Mouse (Mus musculus) embryonic fibroblast, embryonic 13.5 days (primary cell): ENCODE results near the gene Ccdc74a. TPM values are rescaled to one million over a fixed set of nuclear protein-coding genes. Genes with fewer than 3 reads are reported as not detected.

Experiments
- H3K27ac ChIP-seq: 2 replicates; pipeline ENCODE4 v1.5.1; 2012; ENCODE audit warnings: low read length, control low read depth, inconsistent platforms; ENCODE audit not compliant: insufficient read depth
- H3K4me1 ChIP-seq: 2 replicates; pipeline ENCODE4 v1.6.1; 2011; ENCODE audit warnings: low read length; ENCODE audit not compliant: control insufficient read depth, insufficient read depth
- H3K4me3 ChIP-seq: 2 replicates; pipeline ENCODE4 v1.5.1; 2011; ENCODE audit warnings: mild to moderate bottlenecking, control low read depth, low read length; ENCODE audit not compliant: insufficient read depth
- CTCF ChIP-seq: IDR thresholded peaks from 2 replicates; pipeline ENCODE4 v1.5.1; 2011; ENCODE audit warnings: mild to moderate bottlenecking, control low read depth, low read length, moderate library complexity, borderline replicate concordance; ENCODE audit not compliant: insufficient read depth
- POLR2A ChIP-seq: IDR thresholded peaks from 2 replicates; pipeline ENCODE4 v1.6.1; 2011; ENCODE audit warnings: low read depth, mild to moderate bottlenecking, control low read depth, low read length, moderate library complexity
- polyA plus RNA-seq: library from polyadenylated mRNA; stranded (reverse); fragments of >200 nt; gene quantifications from 2 replicates; pipeline ENCODE4 v1.2.4, GENCODE M21; 2011; ENCODE audit warnings: low read depth; ENCODE audit not compliant: missing spikeins, insufficient read length

Gene Ccdc74a
- polyA plus RNA-seq, 1 experiment, result 9.7 TPM

GRCm38 (mm10) chr16:17654188-17654795, 8.0 kb downstream of the Ccdc74a start:
- TF ChIP-seq CTCF (no peak), POLR2A (no peak)
- Histone ChIP-seq H3K27ac (no peak overlapping the region), H3K4me3 (no peak overlapping the region), H3K4me1 (no peaks in the 10 kb centered on the region)

GRCm38 (mm10) chr16:17656212-17656871, 10.1 kb downstream of the Ccdc74a start:
- Histone ChIP-seq H3K4me1 (no peaks in the 10 kb centered on the region), H3K27ac (no peak overlapping the region), H3K4me3 (no peak overlapping the region)
- no peak for TF ChIP-seq CTCF

DNA sequence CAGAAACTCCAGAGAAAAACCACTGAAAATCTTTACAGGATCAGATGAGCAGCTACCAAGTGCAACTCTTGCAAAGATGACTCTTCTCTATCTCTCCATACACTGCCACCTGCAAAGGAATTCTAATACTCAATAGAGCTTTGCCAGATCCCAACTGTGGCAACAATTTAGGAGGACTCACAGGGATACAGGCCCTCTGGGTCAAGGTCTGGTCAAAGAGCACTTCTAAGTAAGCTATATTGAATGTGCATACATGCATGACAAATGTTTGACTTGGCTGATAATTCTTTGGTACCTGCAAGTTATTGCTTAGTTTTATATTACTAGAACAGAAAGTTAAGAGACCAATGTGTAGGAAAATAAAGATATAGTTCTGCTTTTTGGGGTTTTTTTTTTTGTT, 19.3 kb downstream of the Ccdc74a start:
- TF ChIP-seq POLR2A (no peak), CTCF (no peak)
- H3K27ac ChIP-seq, result no peak overlapping the region
- H3K4me1 ChIP-seq, result no peaks in the 10 kb centered on the region
- no peak overlapping the region for H3K4me3 ChIP-seq

DNA sequence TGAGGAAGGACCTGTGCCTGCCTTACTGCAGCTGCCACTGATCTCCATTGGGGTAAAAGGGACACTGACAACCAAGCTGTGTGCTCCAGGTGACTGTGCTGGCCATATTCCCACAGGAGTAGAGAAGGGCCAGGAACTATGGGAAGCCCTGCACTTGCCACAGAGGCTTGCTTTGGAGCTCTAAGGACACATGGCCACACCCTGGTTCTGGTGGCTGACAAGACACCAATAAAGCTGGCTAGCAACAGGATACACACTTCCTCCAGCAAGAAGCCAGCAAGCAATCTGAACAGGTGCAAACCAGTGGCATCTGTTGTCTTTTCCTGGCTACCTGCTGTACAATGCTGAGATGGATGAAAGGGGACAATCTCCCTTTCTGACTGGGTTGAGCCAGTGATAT, 23.6 kb downstream of the Ccdc74a start:
- Histone ChIP-seq H3K27ac (no peak overlapping the region), H3K4me1 (no peaks in the 10 kb centered on the region), H3K4me3 (no peak overlapping the region)
- TF ChIP-seq CTCF (no peak), POLR2A (no peak)

- H3K4me3 ChIP-seq, result no peak overlapping the region
- TF ChIP-seq CTCF (no peak), POLR2A (no peak)
- no peak overlapping the region for H3K27ac ChIP-seq
- no peaks in the 10 kb centered on the region for H3K4me1 ChIP-seq
Observed at GRCm38 (mm10) chr16:17694860-17695259, 48.6 kb downstream of the Ccdc74a start.

Other genes with a start within 250 kb of the Ccdc74a start
- 19.5 and 19.8 TPM in 2 replicates for gene Snap29, start 240.5 kb upstream of the Ccdc74a start, polyA plus RNA-seq
- 58.4 and 59.3 TPM in 2 replicates for gene Pi4ka, start 240.2 kb upstream of the Ccdc74a start, polyA plus RNA-seq
- gene Crkl, start 194.5 kb upstream of the Ccdc74a start, polyA plus RNA-seq, result 35.7 and 39.3 TPM in 2 replicates
- gene Aifm3, start 156.9 kb upstream of the Ccdc74a start, polyA plus RNA-seq, result not detected in 2 replicates
- gene Lztr1, start 137.8 kb upstream of the Ccdc74a start, polyA plus RNA-seq, result 97.5 and 113 TPM in 2 replicates
- 23.8 and 27.0 TPM in 2 replicates for gene Thap7, start 115.3 kb upstream of the Ccdc74a start, polyA plus RNA-seq
- 0.25 TPM in 1 of 2 replicates, not detected in the other for gene Lrrc74b, start 85.2 kb upstream of the Ccdc74a start, polyA plus RNA-seq
- 2.2 and 3.0 TPM in 2 replicates for gene P2rx6, start 84.6 kb upstream of the Ccdc74a start, polyA plus RNA-seq
- 2.1 and 2.2 TPM in 2 replicates for gene Slc7a4, start 63.3 kb upstream of the Ccdc74a start, polyA plus RNA-seq
- 28.7 and 44.8 TPM in 2 replicates for gene Smpd4, start 27.1 kb upstream of the Ccdc74a start, polyA plus RNA-seq
- 65.3 and 67.2 TPM in 2 replicates for gene Med15, start 86.4 kb downstream of the Ccdc74a start, polyA plus RNA-seq
- gene Klhl22, start 113.1 kb downstream of the Ccdc74a start, polyA plus RNA-seq, result 53.4 and 63.8 TPM in 2 replicates
- 46.1 and 46.5 TPM in 2 replicates for gene Scarf2, start 150.8 kb downstream of the Ccdc74a start, polyA plus RNA-seq
- gene B830017H08Rik, start 186.7 kb downstream of the Ccdc74a start, polyA plus RNA-seq, result not detected in 2 replicates
- gene Car15, start 191.9 kb downstream of the Ccdc74a start, polyA plus RNA-seq, result 0.90 and 1.4 TPM in 2 replicates
- 0.26 TPM in 1 of 2 replicates, not detected in the other for gene Gm20518, start 245.2 kb downstream of the Ccdc74a start, polyA plus RNA-seq
- gene Tssk1, start 247.8 kb downstream of the Ccdc74a start, polyA plus RNA-seq, result not detected in 2 replicates